Mouse (Mus musculus) olfactory bulb, adult 2 months (tissue): Measurements from ENCODE around the gene Eif3c.

Experiments
- CTCF ChIP-seq: fragments of 200-500 bp; IDR thresholded peaks from 2 replicates; pipeline ENCODE4 v1.5.1; 2012; ENCODE audit warnings: low read depth, mild to moderate bottlenecking, low read length, moderate library complexity; ENCODE audit not compliant: insufficient read depth
- POLR2A ChIP-seq: fragments of 200-500 bp; IDR thresholded peaks from 2 replicates; pipeline ENCODE4 v1.6.1; 2012; ENCODE audit warnings: mild to moderate bottlenecking, low read depth, low read length, moderate library complexity; ENCODE audit not compliant: insufficient read depth

DNA sequence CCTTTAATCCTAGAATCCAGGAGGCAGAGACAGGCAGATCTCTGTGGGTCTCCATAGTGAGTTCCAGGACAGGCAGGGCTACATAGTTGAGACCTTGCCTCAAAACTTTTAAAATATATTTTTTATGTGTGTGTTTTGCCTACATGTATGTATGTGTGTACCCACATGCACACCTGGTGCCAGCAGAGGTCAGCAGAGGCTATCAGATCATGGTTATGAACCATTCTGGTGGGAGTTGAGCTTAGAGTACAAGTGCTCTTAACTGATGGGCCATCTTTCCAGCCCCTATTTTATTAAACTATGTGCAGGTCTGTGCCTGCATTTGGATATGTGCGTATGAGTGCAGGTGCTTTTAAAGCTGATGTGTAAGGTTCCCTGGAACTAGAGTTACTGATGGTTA lies 11.4 kb downstream of the Eif3c start:
- TF ChIP-seq CTCF: no peak
- TF ChIP-seq POLR2A: no peak
